Mouse (Mus musculus) ES-CJ7 (cell line): ENCODE measurements around the gene Krtap26-1.

Experiments
- DNase-seq: peaks from one replicate; pipeline ENCODE4 v3.0.0; 2011; ENCODE audit warnings: low read depth, low spot score

Krtap26-1 gene

GRCm38 (mm10) chr16:88647358-88647846, at the start of gene Krtap26-1:
Krtap26-1 (minus strand) TSS chr16:88647796.
- DNase-seq: no peak

DNA sequence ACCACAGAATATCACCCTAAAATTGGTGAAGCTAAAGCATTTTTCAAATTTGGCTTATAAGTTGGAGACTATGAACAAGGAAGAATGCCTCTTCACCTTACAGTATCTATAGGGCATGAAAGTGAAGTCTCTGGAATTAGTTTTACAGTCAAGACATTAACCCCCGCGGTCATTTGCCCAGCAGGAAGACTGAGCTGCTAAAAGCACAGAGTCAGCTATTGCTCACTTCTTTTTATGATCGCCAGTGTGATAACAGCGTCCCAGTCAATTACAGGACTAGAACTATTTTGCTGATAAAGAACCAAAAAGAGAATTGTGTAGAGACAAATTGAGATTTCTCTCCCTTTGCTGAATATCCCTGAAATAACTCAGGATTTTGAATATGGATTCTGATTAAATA, 48.7 kb upstream of the Krtap26-1 start:
- DNase-seq: no peak

DNA sequence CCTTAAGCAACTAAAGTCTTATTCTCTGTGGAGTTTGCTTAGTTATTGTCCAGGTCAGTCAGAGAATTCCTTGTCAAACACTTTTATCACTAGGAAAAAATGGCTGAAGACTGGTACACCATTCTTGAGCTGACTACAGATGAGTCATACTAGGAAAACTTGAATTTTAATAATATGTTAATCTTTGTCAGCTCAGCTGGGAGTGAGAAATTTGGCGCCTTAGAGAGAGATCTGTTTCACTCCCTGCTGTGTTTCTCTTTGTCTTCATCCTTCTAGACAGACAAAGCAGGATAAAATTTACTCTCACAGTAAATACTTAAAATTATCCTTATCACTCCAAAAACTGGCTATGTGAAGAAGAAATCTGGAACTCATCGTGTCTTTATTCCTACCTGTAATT, 33.7 kb upstream of the Krtap26-1 start:
- no peak for DNase-seq

GRCm38 (mm10) chr16:88679099-88679498, 31.5 kb upstream of the Krtap26-1 start:
- no peak for DNase-seq

- DNase-seq: no peak
These were observed 24.0 kb upstream of the Krtap26-1 start, which contains the start of gene Krtap27-1 for GRCm38 (mm10) chr16:88671571-88671970. Krtap27-1 (minus strand) TSS chr16:88671671.

GRCm38 (mm10) chr16:88657426-88657825, 9.8 kb upstream of the Krtap26-1 start:
- peak; percentile 12 for DNase-seq

GRCm38 (mm10) chr16:88651952-88652351, 4.4 kb upstream of the Krtap26-1 start:
- DNase-seq: no peak

DNA sequence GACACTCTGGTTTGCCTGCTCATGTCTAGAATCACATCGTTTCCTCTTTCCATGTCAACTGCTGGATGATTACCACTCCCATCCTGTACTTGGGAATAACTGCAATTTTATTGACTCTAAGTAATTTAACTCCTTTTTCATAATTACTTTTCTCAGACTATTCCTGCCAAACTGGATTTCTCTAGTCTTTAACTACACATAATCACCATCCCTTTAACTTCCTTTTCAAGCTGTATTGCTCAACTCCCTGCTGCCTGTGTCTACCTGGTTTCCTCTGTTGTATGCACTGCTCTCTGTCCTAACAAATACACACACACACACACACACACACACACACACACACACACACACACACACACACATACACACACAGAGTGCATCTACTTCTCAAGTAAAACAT, 3.5 kb upstream of the Krtap26-1 start:
- DNase-seq: no peak

GRCm38 (mm10) chr16:88646366-88647111, 1.1 kb downstream of the Krtap26-1 start:
- no peak for DNase-seq

- DNase-seq: no peak
These were observed 7.5 kb downstream of the Krtap26-1 start for GRCm38 (mm10) chr16:88640053-88640452.

- no peak for DNase-seq
These were observed 12.5 kb downstream of the Krtap26-1 start for GRCm38 (mm10) chr16:88635142-88635541.

DNA sequence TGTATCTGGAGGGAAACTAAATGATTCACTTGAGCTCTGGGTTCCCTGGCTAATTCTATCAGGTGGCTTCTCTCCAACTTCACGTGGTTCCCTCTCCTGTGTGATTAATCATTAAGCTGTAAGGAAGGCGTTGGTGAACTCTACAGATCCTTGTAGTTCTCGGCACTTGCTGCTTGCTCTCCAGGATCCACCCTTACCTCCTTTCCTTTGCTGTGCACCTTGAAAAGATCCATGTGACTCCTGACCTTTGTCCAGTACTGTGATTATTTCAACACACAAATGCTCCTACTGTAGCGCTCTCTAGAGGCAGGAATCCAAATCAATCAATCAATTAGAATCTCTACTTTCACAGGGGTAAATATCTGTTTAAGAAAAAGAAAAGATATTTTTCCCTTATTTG, 16.1 kb downstream of the Krtap26-1 start:
- no peak for DNase-seq

DNA sequence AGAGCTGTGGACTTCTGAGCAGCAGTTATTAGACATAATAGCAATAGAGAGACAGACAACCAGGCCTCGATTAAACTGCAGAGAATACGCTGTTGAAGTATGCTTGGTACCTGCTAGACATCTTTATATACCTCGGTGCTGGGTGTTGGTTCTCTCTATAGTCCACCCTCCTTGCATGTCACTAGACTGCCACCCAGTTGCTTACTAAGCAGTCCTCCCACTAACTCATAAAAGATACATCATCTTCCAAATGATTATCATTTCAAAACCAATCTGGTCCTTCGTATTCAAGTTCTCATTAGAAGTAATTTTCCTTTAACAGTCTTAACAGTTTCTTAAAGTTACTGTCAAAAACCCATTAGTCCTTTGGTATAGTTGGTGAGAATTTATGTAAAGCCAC, 20.0 kb downstream of the Krtap26-1 start, which contains the start of gene 2310079G19Rik:
2310079G19Rik (minus strand) TSS at position 101 of the 400 bp plus-strand sequence.
- no peak for DNase-seq

GRCm38 (mm10) chr16:88612712-88613111, 34.9 kb downstream of the Krtap26-1 start:
- no peak for DNase-seq

GRCm38 (mm10) chr16:88611922-88612321, 35.7 kb downstream of the Krtap26-1 start, which contains the start of gene Krtap24-1:
Krtap24-1 (minus strand) TSS chr16:88612279.
- no peak for DNase-seq

- DNase-seq: no peak
These were observed 43.0 kb downstream of the Krtap26-1 start for GRCm38 (mm10) chr16:88604570-88604969.

- DNase-seq: no peak
These were observed 45.1 kb downstream of the Krtap26-1 start for GRCm38 (mm10) chr16:88602464-88602863.

DNA sequence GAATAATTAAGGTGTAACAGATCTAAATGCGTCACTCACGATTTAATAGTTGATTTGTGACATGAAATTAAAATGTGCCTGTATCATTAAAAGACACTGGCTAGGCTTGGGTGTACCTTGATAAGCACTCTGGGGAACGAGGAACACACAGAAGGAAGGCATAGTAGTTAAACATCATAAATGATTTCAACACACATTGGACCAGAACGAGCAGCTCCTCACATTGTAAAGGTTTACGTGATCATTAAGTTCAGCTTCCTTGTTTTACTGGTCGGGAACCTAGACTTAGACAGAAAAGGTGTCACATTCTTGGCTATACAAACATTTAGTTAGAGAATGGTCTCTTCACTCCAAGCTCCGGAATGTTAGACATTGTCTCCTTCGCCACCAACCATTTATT, 47.3 kb downstream of the Krtap26-1 start:
- no peak for DNase-seq

GRCm38 (mm10) chr16:88599504-88600237, 47.9 kb downstream of the Krtap26-1 start:
- DNase-seq: no peak
